Mouse (Mus musculus) myocyte (in vitro differentiated cells): ENCODE measurements around the gene Slbp.

ENCODE experiments used
- CEBPB ChIP-seq: IDR thresholded peaks from 2 replicates; pipeline ENCODE4 v1.6.1; 2011; ENCODE audit warnings: mild to moderate bottlenecking, moderate library complexity; ENCODE audit not compliant: poor library complexity, insufficient read depth, severe bottlenecking
- E2F4 ChIP-seq: IDR thresholded peaks from one replicate; pipeline ENCODE4 v1.6.1; 2011; ENCODE audit warnings: mild to moderate bottlenecking, control low read depth, moderate library complexity; ENCODE audit not compliant: insufficient read depth
- MAX ChIP-seq: IDR thresholded peaks from one replicate; pipeline ENCODE4 v1.6.1; 2011; ENCODE audit warnings: low read depth, mild to moderate bottlenecking, control low read depth
- POLR2A ChIP-seq: IDR thresholded peaks from one replicate; pipeline ENCODE4 v1.6.1; 2011; ENCODE audit warnings: low read depth, mild to moderate bottlenecking, control low read depth, moderate library complexity; ENCODE audit not compliant: insufficient read length
- REST ChIP-seq: IDR thresholded peaks from one replicate; pipeline ENCODE4 v1.6.1; 2011; ENCODE audit warnings: mild to moderate bottlenecking, control low read depth, moderate library complexity; ENCODE audit not compliant: insufficient read depth, insufficient read length
- SRF ChIP-seq: IDR thresholded peaks from one replicate; pipeline ENCODE4 v1.6.1; 2011; ENCODE audit warnings: low read depth; ENCODE audit not compliant: control insufficient read depth, insufficient read length
- TCF12 ChIP-seq: IDR thresholded peaks from one replicate; pipeline ENCODE4 v1.6.1; 2011; ENCODE audit warnings: mild to moderate bottlenecking, control low read depth; ENCODE audit not compliant: poor library complexity, insufficient read depth, severe bottlenecking
- TCF3 ChIP-seq: IDR thresholded peaks from one replicate; pipeline ENCODE4 v1.6.1; 2011; ENCODE audit warnings: low read depth, control low read depth; ENCODE audit not compliant: insufficient read length
- USF1 ChIP-seq: IDR thresholded peaks from one replicate; pipeline ENCODE4 v1.6.1; 2011; ENCODE audit warnings: low read depth, mild to moderate bottlenecking, control low read depth, moderate library complexity

DNA sequence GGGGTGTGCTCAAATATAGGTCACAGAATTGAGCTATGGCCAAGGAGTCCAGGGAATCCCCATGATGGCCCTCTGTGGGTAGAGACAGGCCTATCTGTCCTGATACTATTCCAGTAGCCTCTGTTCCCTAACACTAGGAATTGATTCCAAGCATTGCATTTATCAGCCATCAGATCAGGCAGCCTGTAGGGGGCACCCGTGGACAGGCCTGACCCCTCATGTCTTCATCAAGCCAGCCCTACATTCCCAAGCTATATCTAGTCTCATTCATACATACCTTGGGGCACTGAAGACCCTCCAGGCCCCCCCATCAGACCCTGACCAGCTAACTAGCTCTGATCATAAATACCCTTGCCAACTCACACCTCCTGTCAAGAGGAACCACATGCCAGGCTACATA is 23.6 kb upstream of the Slbp start:
- TF ChIP-seq CEBPB: no peak
- TF ChIP-seq POLR2A: no peak
- no peak for TF ChIP-seq MAX
- TF ChIP-seq SRF: no peak
- no peak for TF ChIP-seq TCF12
- TF ChIP-seq E2F4: no peak
- no peak for TF ChIP-seq TCF3
- no peak for TF ChIP-seq REST
- no peak for TF ChIP-seq USF1
